Mouse (Mus musculus) induced T-regulatory cell, adult 2 months (primary cell): ENCODE measurements around the gene Khdrbs2.
"Not testable (repeated sequence)": the region's sequence is repeated elsewhere in the genome, so short reads cannot be mapped to it uniquely, and the experiment has no call there.

Source experiments
- DNase-seq: peaks from one replicate; pipeline ENCODE4 v3.0.0-alpha.2; 2012; ENCODE audit warnings: low read depth

The Khdrbs2 gene

GRCm38 (mm10) chr1:32471022-32471421 lies 298.5 kb downstream of the Khdrbs2 start:
- no peak for DNase-seq

GRCm38 (mm10) chr1:32471502-32472214 lies 299.1 kb downstream of the Khdrbs2 start:
- DNase-seq, result no peak

DNA sequence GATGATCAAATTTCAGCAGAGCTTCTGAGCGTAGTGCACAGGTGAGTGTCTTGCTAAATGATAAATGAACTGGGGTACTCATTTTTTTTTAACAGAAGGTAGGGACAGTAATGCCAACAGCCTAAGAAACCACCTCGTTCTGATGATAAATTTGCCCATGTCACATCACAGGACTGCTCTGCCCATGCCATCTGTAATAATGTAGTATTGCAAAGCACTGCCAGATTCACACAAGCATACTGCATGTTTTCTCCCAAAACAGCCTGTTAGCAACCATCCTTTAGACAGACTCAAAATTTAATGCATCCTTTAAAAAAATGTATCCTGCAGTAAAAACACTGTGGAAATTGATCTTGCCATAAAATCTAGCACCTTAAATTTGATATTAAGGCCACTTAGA lies 315.4 kb downstream of the Khdrbs2 start:
- DNase-seq, result no peak

DNA sequence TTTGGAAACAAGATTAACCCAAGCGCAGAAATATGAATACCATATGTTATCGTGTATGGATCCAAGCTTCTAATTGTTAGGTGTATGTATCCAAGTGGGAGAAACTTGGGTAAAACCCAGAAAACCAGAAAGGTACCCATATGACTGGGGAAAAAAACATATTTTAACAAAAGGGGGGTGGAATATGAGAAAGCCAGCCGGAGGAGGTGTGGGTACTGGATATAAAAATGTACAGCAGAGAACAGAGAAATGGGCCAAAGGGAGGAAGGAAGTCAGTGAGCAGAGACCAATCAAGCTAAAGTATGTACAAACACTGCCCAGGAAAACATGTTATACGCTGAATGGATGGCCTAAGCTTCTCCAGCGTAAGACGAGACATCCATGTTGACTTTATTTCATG lies 330.9 kb downstream of the Khdrbs2 start:
- DNase-seq, result no peak

- DNase-seq, result not testable (repeated sequence)
These were observed 374.7 kb downstream of the Khdrbs2 start, which contains the start of gene Gm5415 for GRCm38 (mm10) chr1:32547194-32547593. Gene Gm5415 (minus strand): TSS chr1:32547294.

GRCm38 (mm10) chr1:32553459-32553858 lies 380.9 kb downstream of the Khdrbs2 start:
- no peak for DNase-seq

- no peak for DNase-seq
These were observed 381.4 kb downstream of the Khdrbs2 start for GRCm38 (mm10) chr1:32553925-32554324.

DNA sequence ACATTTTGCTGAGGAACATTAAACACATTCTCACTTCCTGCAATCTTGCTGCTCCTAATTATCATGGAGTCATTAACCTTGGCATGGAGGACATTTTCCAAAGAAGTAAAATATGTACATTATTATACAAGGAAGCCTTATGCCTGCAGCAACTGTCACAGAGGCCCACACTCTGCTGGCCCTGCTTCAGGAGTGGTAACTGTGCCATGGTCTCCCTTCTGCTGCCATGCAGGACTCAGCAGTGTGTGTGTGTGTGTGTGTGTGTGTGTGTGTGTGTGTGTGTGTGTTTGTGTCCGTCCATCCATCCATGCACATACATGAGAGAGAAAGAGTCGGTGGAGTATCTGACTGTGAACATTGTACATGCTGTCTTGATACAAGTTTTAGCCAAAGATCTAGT lies 396.4 kb downstream of the Khdrbs2 start:
- no peak for DNase-seq

DNA sequence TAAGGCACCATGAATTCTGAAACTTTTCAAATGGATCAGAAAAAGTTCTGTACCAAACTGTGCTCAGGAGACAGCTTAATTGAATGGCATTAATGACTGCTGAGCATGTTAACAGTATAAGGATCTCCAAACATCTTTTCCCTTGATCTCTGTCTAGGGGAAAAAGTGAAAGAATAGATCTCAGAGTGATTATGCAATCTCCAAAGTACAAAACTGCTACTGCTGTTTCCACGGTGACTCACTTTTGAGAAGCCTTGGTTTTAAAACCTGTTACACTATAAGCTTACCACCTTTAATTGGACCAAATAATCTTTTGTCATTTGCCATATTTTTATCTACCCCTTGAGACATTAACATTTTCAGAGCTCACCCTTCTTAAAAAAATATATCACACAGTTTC lies 453.5 kb downstream of the Khdrbs2 start:
- no peak for DNase-seq

GRCm38 (mm10) chr1:32632415-32633354 lies 460.2 kb downstream of the Khdrbs2 start:
- DNase-seq, result no peak

- no peak for DNase-seq
These were observed 460.9 kb downstream of the Khdrbs2 start for GRCm38 (mm10) chr1:32633404-32633803.

DNA sequence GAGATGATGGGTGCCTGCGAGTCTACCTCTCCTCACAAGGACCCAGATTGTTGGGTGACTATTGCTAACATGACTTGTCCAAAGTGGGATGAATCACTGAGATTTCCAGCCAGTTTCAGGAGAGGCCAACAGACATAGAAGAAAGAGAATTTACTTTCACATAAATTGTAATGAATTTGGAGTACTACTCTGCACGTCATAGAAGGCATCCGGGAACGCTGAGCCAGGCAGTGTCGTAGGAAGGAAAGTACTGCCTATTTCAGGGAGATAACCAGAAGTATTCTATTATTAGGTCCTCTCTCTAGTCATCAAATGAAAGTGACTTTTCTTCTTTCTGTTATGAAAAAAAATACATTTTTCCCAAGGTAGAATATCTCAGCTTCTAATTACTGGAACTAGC lies 466.6 kb downstream of the Khdrbs2 start:
- DNase-seq, result no peak

DNA sequence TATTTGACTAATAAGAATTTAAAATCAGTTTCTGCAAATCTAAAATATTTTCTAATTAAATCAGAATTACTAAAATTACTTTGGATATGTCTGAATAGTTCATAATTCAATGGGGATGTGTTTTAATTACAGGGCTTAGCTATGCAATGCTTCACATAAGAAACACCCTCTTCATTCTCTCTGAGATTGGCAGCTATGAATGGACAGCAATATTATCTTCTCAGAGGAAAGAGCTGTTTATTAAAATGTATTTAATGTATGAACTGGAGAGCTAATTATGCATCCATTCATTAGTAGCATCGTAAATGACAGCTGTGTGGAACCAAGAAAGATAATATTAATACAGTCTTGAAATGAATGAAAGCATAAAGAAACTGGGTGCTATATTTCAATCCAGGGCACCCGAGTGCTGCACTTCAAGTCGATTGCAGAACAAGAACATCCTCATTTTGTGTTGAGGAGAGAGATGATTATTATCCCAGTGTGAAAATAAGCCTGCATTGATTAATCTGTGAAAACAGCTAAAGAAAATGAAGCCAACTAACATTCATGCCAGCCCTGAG lies 477.2 kb downstream of the Khdrbs2 start:
- no peak for DNase-seq

DNA sequence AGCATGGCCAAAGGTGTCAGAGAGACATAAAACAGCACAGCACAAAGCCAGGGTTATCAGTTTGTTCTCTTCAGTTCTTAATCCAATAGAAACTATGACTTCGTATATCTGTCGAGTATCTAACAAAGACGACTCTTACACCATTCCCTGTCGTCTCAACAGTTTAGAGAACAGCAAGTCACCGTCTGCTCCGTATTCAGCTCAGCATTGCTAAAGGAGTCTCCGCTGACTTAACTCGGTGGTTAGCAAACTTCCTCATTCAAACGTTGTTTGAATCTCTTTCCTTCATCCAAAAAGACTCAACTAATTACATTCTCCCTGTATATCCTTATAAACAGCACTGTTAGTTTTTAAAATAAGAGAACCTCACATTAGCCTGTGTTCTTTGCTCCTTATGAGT lies 521.3 kb downstream of the Khdrbs2 start:
- no peak for DNase-seq

- DNase-seq, result no peak
These were observed 527.6 kb downstream of the Khdrbs2 start for GRCm38 (mm10) chr1:32700132-32700531.

GRCm38 (mm10) chr1:32701267-32701666 lies 528.8 kb downstream of the Khdrbs2 start:
- no peak for DNase-seq
